Mouse (Mus musculus) kidney, adult 2 months (tissue): ENCODE data around the gene Inpp4a.

Experiments used
- CTCF ChIP-seq: fragments of 200-500 bp; conservative IDR thresholded peaks from 2 replicates; pipeline ENCODE4 v1.5.1; 2011; ENCODE audit warnings: low read depth, mild to moderate bottlenecking, control low read depth, low read length, moderate library complexity, mixed read lengths; ENCODE audit not compliant: insufficient read depth, insufficient read length
- POLR2A ChIP-seq: fragments of 200-500 bp; IDR thresholded peaks from one replicate; pipeline ENCODE4 v1.6.1; 2011; ENCODE audit warnings: low read depth, low read length, control low read depth

- no peak for TF ChIP-seq POLR2A
- TF ChIP-seq CTCF: no peak
These were observed 24.9 kb downstream of the Inpp4a start for GRCm38 (mm10) chr1:37324569-37324968.
